Mouse (Mus musculus): ENCODE measurements around the gene Trpc5. TPM values are rescaled to one million over a fixed set of nuclear protein-coding genes. Genes with fewer than 3 reads are reported as not detected.

The Trpc5 gene
- not detected for polyA plus RNA-seq (2017; shearing (Covaris generic))

GRCm38 (mm10) chrX:144688142-144688206 lies at the start of gene Trpc5:
Gene Trpc5, minus strand, starts transcription at chrX:144688180.

GRCm38 (mm10) chrX:144688207-144689118 lies 483 bp upstream of the Trpc5 start, which contains the start of gene Rtl4:
Gene Rtl4, plus strand, starts transcription at chrX:144688907.

GRCm38 (mm10) chrX:144456281-144456680 lies 231.7 kb downstream of the Trpc5 start, which contains the start of gene Trpc5os:
Gene Trpc5os, plus strand, starts transcription at chrX:144456581.

Other genes starting within 250 kb of the Trpc5 start
- not detected for gene Trpc5os, start 231.6 kb downstream of the Trpc5 start, polyA plus RNA-seq (2017; shearing (Covaris generic))
- gene Rtl4, start 727 bp upstream of the Trpc5 start, polyA plus RNA-seq (2017; shearing (Covaris generic)): not detected

Measured in inflammation-experienced regulatory T-cells, adult 16 weeks (primary cell).